Mouse (Mus musculus): ENCODE data around the gene Tmem223.
A peak's percentile ranks its signal among the peaks of the same experiment; 100 is the strongest.
"Not testable (repeated sequence)": the region's sequence is repeated elsewhere in the genome, so short reads cannot be mapped to it uniquely, and the experiment has no call there.

The Tmem223 gene

DNA sequence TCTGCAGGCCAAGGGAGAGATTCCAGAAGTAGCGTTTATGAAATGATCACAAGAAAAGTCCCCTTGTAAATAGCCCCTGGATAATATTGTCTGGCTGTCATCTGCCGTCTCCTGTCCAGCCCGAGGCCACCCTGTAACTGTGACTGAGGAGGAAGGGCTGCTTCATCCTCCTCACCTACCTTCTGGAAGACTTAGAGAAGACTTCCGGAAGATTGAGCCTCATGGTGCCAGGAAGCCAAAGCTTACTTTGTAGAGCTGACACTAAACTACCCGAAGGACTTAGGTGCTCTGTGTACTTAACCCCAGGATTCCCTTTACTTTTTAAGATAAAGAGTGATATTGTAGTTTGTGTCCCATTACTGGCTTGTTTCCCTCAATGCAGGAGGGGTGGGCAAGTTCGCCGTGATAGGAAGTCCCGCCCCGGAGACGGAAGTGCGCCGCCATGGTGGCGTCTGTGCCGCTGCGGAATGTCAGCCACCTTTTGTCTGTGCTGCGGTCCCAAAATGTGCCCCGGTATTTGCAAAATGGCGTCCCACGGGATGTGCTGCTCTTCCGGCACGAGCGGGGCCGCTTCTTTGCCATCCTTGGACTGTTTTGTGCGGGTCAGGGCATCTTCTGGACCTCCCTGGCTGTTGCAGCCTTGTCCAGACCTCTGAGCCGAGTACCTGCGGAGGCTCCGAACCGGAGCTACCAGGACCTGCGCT is at the start of gene Tmem223:
Gene Tmem223 (plus strand): TSS at position 430 of the 704 bp plus-strand sequence.
- DNase-seq: peak; percentile 89

DNA sequence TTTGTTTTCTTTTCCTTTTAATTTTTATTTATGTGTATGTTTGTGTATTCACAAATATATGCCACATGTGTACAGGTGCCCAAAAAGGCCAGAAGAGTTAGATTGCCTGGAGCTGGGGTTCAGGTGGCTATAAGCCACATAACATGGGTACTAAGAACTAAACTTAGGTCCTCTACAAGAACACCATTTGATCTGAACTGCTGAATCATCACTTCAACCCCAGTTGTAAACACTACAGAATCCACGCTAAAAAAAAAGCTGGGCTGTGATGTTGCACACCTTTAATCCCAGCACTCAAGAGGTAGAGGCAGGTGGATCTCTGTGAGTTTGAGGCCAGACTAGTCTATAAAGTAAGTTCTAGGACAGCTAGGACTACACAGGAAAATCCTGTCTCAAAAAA is 49.4 kb upstream of the Tmem223 start:
- DNase-seq: no peak

DNA sequence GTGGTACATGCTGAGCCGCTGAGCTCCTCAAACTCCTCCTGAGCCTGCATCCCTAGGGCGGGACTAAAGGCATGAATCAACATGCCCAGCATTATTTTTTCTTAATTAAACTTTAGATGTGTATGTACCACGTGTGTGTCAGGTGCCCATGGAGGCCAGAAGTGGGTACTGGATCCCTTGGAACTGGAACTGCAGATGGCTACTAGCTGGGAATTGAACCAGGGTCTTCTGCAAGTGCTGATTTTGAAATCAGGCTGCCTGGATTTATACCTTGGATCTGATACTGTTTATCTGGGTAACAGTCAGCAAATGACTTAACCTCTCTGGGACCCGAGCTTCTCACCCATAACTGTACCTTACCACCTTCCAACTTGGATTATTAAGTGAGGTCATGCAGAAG is 48.8 kb upstream of the Tmem223 start:
- no peak for DNase-seq

DNA sequence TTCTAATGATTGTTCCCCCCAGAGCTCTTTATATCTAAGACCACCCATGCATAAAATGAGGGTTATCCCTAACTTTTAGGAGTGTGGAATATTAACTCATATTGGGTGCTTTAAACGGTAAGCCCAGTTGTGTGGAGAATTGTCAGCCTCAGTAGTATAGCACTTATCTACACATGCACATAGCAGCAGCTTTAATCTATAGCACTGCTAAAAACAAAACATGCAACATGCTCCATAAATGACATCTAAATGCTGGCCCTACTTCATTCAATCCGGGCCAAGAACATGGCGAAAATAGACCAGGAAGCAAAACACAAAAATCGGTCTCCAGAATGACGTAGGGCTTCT is 48.3 kb upstream of the Tmem223 start:
- DNase-seq: no peak

DNA sequence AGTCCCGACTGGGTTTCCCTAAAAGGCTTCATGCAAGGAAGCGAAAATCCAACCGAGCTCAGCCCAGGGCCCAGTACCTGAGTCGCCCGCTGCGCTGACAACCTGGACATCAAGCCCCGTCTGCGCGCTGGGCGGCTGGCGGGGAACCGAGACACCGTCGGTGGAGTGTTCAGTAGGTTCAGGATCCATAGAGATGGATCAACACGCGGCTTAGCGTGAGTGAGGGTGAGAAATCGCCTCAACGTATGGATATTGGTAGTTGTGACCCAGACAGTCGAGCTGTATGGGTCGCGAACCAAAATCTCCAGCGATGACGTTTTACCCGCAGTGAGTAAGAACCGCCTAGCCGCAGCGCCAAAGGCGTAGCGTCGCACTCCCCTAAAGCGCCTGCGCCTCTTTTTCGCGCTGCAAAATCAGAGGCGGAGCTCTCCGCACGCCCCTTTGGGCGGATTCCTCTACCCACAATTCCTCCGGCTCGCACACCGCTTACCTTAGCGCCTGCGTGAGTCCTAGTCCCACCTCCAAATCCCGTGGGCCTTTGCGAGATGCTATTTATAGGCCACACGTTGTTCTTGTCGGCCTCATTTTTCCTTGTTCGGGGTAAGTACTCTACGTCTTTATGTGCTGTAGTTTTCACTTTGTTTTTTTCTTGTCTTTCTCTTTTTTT is 47.8 kb upstream of the Tmem223 start, which contains the start of gene Slc3a2:
Gene Slc3a2 (minus strand): TSS at position 463 of the 667 bp plus-strand sequence.
- DNase-seq: peak; percentile 98

DNA sequence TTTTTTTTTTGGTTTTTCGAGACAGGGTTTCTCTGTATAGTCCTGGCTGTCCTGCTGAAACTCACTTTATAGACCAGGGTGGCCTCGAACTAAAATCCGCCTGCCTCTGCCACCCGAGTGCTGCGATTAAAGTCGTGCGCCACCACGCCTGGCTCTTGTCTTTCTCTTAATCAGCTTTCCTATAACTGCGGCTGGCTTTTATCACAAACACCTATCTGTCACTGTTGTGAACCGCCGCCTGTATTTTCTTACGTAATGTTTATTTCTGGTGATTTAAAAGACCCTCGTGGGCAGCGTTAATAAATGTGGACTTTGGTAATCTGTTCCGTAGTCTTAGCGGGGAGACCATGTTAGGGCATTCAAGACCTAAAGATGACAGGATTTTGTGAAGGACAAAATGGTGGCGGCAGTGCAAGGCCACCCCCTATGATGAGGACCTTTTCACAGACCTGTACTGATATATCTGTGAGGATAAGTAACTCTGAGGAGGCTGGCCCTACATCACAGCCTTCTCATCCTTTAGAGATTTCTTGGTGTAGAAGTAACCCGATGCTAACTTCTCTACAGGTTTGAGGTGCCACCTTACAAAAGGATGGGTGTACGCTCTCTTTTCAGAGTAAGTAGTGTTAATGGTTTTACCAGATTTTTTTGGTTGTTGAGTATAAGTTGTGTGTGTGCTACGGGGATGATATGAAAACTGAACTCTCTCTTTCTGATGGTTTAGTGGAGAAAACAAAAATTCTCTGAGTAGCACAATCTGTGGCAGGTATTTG is 47.0 kb upstream of the Tmem223 start:
- DNase-seq: peak; percentile 25

DNA sequence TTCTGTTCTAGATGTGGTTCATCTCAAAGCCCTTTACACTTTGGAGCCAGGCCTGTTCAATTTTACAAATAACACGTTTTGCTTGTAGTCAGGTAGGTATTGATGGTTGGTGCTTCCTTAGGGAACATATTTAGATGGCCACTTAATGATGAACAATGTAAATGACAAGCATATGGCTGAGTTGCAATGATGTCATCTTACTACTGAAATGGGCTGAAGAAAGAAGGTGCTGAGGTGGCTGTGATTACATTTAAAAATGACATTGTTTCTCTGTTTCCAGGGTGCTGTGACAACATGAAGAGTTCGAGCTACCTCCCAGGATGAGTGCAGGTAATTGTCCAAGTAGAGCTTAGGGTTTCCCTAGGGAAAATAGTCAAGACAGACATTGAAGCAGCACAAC is 46.4 kb upstream of the Tmem223 start:
- no peak for DNase-seq

DNA sequence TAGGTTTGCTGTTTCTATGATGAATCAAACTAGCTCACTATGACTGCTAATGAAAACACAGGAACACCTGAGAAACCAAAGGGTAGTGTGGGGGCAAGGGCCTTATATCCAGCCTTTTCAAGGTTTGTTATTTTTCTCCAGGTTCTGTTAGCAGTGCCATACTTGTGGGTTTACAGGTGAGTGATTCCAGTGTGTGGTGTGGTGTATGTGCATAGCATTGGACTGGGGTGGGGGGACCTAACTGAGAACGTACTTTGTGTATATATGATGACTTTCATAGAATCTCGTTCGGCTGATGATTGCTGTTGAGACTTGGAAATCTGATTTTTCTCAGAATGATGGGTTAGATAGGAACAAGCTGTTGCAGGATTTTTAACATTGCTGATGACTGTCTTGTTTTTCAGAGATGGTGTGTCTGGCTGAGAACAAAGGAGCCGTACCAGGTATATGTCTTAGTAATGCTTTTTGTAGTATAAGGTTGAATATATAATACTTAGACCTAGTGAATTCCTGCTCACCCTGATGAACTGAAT is 45.6 kb upstream of the Tmem223 start:
- no peak for DNase-seq

DNA sequence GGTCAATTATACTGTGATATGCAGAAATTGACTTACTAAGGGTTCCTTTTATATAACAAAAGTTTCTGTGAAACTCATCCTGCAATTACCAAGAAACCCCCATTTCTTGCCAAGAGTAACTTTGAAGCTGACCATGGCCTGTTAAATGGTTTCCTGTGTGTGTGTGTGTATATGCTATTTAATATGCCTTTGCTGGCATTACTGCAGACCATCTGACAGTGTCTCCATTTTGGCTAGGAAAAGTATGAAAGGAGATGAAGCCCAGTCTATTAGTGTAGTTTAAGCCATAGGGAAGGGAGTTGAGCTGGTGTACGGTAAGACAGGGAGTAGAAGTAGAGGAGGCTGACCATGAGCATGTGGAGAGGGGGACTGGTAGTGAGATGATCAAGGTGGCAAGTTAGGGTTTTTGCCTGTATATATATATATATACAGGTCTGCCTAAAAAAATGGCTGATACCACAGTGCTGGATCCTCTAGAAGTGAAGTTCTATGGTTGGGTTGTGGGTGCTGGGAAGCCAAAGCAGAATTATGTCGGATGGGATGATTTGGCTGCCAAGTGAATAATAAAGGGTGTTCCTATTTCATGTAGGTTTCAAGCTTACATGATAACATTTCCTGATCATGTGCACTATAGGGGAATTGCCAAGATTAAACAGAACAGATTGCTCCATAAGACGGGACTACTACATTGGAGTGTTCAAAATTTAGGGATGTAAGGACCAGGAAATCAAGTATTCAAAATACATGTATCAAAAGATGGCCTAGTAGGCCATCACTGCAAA is 44.0 kb upstream of the Tmem223 start:
- no peak for DNase-seq

DNA sequence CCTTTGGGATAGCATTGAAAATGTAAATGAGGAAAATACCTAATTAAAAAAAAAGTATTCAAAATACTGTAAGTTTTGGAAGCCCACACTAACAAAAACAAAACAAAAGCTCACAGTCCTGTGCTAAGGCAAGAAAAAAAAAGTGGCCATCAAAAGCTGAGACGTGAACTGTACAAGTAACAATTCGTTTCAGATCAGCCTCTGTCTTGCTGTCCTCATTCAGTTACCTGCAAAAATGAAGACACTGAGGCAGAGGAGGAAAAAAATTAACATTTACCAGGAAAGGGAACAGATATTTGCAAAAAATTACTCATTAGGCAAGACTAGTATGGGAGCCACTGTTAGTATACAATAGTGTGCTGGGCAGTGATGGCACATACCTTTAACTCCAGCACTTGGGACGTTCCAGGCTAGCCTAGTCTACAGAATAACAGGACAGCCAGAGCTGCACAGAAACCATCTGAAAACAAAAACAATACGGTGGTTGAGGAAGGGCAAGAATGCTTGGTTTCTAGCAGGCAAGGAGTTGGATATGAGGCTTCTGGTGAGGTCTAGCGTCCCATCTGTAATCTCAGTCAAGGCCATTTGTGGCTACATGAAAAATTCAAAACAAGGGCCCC is 43.2 kb upstream of the Tmem223 start:
- DNase-seq: no peak

DNA sequence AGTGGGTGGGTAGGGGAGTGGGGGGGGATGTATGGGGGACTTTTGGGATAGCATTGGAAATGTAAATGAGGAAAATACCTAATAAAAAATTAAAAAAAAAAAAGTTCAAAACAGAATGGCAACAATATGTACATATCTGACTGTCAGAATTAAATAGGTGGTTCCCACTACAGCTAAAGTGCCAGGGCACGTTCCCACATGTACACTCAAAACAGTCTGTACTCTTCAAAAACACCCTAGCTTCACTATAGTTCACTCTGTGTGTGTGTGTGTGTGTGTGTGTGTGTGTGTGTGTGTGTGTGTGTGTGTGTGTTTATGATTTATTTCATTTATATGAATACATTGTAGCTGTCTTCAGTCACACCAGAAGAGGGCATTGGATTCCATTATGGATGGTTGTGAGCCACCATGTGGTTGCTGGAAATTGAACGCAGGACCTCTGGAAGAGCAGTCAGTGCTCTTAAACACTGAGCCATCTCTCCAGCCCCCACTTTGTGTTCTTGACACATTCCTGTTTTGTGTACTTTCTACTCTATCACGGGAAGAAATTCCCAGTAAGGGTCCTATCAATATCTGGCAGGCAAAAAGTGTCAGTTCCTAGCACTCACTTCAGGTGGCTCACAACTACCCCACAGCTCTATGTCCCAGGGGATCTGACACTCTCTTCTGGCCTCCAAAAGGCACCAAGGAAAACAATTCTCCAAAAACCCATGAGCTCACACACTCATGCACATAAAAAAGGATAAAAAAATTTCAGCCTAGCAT is 42.3 kb upstream of the Tmem223 start:
- not testable (repeated sequence) for DNase-seq

DNA sequence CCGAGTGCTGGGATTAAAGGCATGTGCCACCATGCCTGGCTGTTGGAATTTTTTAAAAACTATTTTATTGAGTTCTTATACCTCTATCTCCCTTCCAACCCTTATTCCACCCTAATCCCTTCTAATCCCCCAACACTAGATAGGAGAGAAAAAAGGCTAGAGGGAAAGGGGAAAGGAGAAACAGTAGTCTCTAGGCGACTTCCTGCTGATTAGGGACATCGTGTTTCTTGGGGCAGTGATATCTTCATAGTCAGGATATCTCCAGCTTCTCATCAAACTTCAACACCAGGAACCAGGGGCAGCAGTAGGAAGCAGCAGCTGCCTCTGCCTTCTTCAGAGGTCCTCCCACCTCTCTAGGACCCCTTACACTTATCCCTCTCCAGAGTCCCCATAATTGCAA is 36.5 kb upstream of the Tmem223 start:
- DNase-seq: no peak

DNA sequence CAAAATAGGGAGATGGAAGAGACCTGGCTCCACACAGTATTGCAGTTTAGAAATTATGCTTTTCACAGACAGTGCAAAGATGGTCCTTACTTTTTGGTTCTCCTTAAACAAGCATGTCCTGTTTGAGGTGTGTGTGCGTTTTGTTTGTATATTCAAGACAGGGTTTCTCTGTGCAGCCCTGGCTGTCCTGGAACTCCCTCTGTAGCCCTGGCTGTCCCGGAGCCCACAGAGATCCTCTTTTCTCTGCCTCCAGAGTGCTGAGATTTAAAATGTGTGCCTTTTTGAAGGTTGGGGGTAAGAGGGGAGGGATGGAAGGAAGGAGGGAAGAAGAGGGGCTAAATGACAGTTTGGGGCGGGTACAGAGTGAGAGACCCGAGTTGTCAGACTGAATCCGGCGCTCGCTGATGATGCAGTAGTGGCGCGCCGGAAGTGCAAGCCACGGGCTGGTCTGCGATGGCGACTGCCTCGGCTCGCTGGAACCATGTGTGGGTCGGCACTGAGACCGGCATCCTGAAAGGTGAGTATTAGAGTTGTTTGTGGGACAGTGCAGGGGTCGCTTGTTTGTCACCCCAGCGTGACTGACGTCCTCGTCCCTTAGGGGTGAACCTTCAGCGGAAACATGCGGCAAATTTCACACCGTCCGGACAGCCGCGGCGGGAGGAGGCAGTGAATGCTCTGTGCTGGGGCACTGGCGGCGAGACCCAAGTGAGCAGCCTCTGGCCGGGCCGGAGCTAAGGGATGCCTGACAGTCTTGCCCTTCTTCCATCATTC is 35.2 kb upstream of the Tmem223 start, which contains the start of gene Wdr74:
Gene Wdr74 (plus strand): TSS at position 439 of the 771 bp plus-strand sequence.
- DNase-seq: peak; percentile 95

DNA sequence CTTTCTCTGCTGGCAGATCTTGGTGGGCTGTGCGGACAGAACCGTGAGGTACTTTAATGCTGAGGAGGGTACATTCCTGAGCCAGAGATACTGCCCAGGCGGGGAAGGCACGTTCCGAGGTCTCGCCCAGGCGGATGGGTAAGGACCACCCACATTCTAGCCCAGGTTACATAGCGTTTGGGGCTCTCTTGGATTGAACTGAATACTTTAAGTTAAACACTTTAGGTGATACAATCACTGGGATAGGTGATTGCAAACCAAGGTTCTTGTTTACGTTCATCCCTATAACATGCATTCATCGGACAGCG is 34.7 kb upstream of the Tmem223 start:
- no peak for DNase-seq

DNA sequence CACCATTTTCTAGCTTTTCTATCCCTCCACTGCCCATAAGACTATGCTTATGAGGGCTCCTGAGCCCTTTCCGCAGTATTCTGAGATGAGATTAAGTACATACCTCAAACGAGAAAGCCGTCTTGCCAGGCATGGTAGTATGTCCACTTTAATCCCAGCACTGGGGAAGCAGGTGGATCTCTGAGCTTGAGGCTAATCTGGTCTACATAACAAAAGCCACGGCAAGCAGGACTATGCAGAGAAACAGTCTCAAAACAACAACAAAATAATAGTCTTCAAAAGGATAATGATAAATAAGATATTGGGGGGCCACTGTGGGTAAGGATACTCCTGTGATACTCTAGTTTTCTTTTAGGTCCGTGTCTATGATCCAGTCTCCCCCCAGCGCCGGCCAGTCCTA is 31.9 kb upstream of the Tmem223 start:
- no peak for DNase-seq

DNA sequence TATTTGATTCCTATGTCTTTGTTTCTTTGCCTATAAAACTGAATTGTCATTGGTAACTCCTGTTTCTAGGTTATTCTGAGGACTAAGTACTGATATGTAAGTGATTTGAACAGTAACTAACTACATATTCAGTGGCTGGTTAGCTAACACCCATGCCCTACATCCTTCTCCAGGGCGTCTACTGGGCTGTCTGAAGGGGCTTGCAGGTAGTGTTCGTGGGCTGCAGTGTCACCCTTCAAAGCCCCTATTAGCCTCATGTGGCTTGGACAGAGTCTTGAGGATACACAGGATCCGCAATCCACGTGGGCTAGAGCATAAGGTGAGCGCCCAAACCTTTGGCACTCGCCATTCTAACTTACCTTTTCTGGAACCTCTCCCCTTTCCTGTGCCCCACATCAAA is 31.1 kb upstream of the Tmem223 start:
- no peak for DNase-seq

DNA sequence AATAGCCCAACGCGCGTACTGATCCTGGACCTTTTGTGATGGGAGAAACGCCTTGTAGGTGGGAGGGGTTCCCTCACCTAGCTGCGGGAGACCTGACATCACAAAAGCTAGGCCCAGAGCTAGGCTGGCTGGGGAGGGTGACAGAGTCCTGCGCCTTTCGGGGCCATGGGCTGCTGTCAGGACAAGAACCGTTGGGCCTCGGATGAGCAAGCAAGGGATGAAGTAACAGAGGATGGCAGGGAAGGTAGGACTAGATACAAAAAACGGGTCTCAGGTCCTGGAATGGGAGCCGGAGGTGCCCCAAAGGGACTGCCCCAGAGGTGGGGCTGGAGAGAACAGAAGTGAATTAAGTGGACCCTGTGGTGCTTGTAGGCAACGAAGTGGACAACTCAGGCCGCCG is 30.2 kb upstream of the Tmem223 start, which contains the start of gene 1700092M07Rik:
Gene 1700092M07Rik (plus strand): TSS at position 116 of the 400 bp plus-strand sequence.
- DNase-seq: peak; percentile 14

DNA sequence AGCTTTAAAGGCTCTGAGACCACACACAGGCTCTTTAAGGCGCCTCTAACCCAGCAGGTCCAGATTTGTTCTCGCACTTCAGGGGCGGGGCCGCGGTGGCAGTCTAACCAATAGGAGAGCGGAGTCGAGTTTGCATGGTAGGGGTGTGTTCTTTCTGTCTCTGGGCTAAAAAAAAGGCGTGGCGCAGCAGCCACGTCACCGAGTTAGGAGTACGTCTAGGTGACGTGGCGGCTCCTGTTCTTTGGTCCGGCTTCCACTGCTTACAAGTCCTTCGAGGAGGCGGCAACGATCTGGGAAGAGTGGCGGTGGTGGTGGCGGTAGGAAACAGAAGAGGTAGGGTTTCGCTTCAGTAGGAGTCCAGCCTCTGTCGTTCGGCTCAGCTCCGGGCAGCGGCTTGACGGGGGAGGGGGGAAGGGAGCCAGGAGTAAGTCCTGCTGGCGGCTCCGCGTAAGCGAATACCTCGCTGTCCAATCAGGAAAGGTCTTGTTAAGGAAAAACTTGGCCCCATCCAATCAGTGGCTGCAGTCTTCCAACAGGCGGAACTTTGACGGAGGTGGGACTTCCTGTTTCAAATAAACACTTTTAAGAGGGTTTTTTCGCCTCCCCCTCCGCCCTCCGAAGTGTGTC is 29.4 kb upstream of the Tmem223 start, which contains the start of gene Stx5a:
Gene Stx5a (plus strand): TSS at position 171 of the 627 bp plus-strand sequence.
- peak; percentile 98 for DNase-seq

DNA sequence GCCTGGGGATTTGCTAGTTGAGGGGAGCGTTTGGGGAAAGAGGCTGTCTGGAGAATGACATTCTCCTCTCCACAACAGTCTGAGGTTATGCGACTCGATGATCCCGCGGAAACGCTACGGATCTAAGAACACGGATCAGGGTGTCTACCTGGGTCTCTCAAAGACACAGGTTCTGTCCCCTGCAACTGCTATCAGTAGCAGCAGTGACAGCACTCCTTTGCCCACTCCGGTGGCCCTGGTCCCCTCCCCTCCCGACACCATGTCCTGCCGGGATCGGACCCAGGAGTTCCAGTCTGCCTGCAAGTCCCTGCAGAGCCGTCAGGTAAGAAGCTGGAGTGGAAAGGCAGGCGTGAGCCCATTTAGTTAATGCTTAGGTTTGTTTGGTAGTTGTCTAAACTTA is 28.6 kb upstream of the Tmem223 start:
- DNase-seq: no peak

DNA sequence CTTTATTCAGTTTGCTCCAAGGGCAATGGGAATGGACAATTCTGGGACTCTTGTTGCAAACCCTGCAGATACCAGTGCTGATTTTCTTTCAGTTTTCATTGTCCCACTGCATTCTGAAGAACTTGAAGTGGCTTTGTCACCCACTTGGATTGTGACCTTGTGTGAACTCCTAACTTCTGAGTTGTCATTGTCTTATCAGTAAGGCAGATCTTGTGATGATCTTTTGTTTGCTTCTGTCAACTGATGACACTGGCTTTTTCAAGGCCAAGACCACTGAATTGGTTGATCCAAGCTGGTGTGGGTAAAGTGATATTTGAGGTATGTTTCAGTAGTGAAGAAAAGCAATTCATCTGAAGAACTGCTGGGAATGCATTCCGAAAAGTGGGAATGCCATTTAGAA is 25.4 kb upstream of the Tmem223 start:
- DNase-seq: no peak

Data from lung, postnatal 10 days (tissue).